Mouse (Mus musculus) megakaryocyte, embryonic 14.5 days (primary cell): ENCODE data around the gene Hoxb9. TPM values are rescaled to one million over a fixed set of nuclear protein-coding genes. Genes with fewer than 3 reads are reported as not detected.

Experiments used
- H3K27me3 ChIP-seq: replicated peaks from 2 replicates; pipeline ENCODE3; 2012; ENCODE audit warnings: inconsistent platforms
- H3K36me3 ChIP-seq: replicated peaks from 2 replicates; pipeline ENCODE3; 2012; ENCODE audit warnings: low read length, inconsistent platforms, mixed read lengths
- H3K4me1 ChIP-seq: 2 replicates; pipeline ENCODE4 v1.6.1; 2012; ENCODE audit warnings: inconsistent platforms
- H3K4me3 ChIP-seq: replicated peaks from 2 replicates; pipeline ENCODE3; 2012; ENCODE audit warnings: moderate library complexity, mild to moderate bottlenecking, inconsistent platforms
- H3K9me3 ChIP-seq: 2 replicates; pipeline ENCODE4 v1.6.1; 2012; ENCODE audit warnings: inconsistent platforms
- FLI1 ChIP-seq: IDR thresholded peaks from 2 replicates; pipeline ENCODE4 v1.6.1; 2012; ENCODE audit warnings: low read length, inconsistent platforms, mixed read lengths
- GATA1 ChIP-seq: IDR thresholded peaks from 3 replicates; pipeline ENCODE4 v1.6.1; 2012; ENCODE audit warnings: mixed read lengths, low read length, inconsistent platforms, borderline replicate concordance
- polyA plus RNA-seq: library from polyadenylated mRNA; stranded (reverse); fragments of >175 nt; gene quantifications from 2 replicates; pipeline ENCODE4 v1.2.3, GENCODE M21; 2012; ENCODE audit warnings: low replicate concordance; ENCODE audit not compliant: insufficient read depth

Hoxb9 gene
- polyA plus RNA-seq, 1 experiment = 0.09 TPM

DNA sequence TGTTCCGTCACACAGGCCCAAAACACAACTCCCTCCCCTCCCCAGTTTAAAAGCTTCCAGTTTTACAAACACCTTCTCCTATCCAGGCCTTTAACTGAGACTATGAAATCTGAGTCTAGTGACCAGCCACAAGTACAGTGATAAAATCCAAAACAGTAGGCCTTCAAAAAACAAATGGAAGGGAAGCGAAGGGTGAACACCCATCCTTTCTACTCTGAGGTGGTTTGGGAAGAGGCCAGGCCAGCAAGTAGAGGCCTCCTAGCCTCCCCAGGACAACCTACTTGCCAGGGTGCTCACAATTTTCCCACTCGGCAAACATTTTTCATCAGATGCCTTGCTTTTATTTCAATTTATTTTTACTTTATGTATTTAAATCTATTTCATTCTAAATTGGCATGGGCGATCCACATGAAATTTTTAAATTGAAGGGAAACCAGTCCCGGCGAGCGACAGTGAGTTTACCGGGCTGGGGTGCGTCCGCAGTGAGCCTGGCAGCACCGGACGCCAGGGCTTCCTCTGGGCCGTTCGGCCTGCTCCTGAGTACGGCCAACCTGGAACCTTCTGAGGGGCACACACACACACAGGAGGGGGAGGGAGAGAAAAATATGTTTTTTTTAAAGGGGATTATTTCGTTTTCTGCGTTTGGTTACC, 19.6 kb downstream of the Hoxb9 start:
- Histone ChIP-seq H3K27me3 (peaks cover 99% of the 10 kb centered on the region), H3K36me3 (no peaks in the 10 kb centered on the region), H3K4me3 (no peak overlapping the region), H3K4me1 (peaks cover 34% of the 10 kb centered on the region), H3K9me3 (no peaks in the 10 kb centered on the region)
- TF ChIP-seq FLI1 = no peak
- no peak for TF ChIP-seq GATA1

DNA sequence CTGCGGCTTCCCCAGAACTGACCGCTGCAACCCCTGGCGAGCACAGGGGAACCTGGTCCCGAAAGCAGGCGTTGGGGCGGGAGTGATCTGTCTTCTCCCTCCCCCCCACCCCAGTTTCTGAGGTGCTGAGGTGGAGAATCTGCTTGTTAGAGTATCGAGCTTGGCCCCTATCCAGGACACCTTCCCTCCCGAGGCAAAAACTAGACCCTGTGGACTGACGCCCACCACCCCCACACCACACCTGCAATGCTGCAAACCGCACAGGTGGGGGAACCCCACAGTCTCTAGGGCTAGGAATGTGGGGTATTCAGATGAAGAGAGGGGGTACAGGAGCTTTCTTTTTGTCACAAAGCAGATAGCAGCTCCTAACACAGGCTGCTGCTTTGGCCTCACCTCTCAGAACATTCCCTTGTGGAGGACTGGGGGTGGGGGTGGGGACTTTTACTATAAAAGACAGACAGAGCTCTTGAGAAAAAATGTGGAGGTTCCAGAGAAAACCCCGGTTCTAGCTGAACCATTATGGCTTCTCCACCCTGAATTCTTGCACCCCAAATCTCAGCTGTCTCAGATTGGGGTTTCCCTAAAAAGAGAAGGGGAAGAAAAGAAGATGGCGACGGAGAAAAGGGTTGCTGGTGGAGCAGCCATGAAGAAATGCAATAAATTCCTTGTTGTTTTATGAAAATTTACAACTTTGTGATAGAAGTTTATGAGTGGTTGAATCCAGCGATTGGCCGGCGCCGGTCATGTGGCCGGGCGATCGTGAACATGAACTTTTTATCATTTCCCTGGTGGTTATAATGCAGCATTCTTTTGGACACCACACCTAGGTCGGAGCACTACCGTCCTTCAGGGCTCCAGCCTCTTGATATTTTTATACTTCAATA, 20.7 kb downstream of the Hoxb9 start, which contains the start of gene Hoxb6:
Gene Hoxb6 (plus strand): TSS at position 796 of the 884 bp plus-strand sequence.
- TF ChIP-seq GATA1 = no peak
- no peak for TF ChIP-seq FLI1

DNA sequence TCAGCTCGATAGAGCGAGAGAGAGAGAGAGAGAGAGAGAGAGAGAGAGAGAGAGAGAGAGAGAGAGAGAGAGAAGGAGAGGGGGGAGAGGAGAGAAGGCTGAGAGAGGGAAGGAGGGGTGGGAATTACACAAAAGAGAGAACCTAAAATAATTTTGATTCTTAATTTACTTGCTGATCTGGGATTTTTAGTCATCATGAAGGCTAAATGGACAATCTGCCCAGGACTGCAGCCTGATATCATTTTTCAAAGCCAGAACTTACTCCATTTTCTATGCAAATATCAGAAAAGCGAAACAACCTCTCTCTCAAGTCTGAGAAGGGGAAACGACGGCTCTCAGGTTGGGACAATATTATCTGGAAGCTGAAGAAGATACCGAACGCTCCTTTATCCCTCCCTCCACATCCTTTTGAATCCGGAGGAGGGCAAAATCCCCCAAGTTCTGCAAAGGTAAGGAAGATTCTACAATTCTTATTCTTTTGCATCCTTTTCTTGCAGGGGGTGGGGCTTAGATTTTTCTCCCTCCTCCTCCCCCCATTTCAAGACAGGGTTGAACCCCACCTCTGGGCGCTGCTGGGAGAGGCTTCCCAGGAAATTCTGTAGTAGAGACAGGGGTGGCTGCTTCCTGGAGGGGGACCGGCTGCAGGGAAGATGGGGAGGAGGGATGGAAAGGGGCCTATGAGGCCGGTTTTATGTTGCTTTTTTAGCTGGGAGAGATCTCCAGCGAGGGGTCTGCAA, 21.5 kb downstream of the Hoxb9 start:
- H3K27me3 ChIP-seq = peaks cover 99% of the 10 kb centered on the region
- H3K9me3 ChIP-seq = no peaks in the 10 kb centered on the region
- TF ChIP-seq FLI1 = no peak
- no peak for TF ChIP-seq GATA1
- H3K4me3 ChIP-seq = no peak overlapping the region
- H3K36me3 ChIP-seq = no peaks in the 10 kb centered on the region
- peaks cover 21% of the 10 kb centered on the region for H3K4me1 ChIP-seq

More for the DNA sequence above, 20.7 kb downstream of the Hoxb9 start, which contains the start of gene Hoxb6:
- no peak within 1 kb of the TSS for H3K4me3 ChIP-seq
- peaks cover 23% of the 10 kb centered on the region for H3K4me1 ChIP-seq
- H3K27me3 ChIP-seq = peaks cover 99% of the 10 kb centered on the region
- H3K9me3 ChIP-seq = no peaks in the 10 kb centered on the region
- H3K36me3 ChIP-seq = no peaks in the 10 kb centered on the region

DNA sequence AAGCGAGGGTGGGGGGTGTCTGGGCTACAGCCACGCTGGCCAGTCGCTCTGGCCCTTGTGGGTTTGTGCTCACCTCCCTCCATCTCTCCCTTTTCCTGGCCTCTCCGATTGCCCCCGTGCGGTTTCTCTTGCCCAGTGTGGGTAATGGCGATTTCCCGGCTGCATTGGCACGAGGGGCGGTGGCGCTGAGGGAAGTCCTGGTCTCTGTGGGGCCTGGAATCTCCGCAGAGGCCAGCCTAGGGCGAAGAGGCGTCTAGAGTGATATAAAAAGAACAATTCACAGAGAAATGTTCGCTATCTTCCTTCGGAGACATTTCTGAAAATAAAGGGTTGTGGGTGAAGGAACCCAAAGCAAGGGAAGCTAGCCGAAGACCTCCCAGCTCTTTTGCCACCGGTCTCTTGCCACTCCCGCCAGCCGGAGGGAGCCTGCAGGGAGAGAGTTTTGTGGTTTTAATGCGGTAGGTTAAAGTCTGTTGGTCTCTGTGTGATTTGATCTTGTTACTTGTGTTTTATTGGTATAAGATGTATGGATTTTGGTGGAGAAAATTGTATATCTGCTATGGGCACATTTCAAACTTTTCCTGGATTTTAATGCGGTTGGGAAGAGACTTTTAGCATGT, 22.2 kb downstream of the Hoxb9 start:
- Histone ChIP-seq H3K9me3 (no peaks in the 10 kb centered on the region), H3K36me3 (no peaks in the 10 kb centered on the region), H3K27me3 (peaks cover 99% of the 10 kb centered on the region), H3K4me1 (peaks cover 21% of the 10 kb centered on the region), H3K4me3 (no peak overlapping the region)
- TF ChIP-seq FLI1 (no peak), GATA1 (no peak)

DNA sequence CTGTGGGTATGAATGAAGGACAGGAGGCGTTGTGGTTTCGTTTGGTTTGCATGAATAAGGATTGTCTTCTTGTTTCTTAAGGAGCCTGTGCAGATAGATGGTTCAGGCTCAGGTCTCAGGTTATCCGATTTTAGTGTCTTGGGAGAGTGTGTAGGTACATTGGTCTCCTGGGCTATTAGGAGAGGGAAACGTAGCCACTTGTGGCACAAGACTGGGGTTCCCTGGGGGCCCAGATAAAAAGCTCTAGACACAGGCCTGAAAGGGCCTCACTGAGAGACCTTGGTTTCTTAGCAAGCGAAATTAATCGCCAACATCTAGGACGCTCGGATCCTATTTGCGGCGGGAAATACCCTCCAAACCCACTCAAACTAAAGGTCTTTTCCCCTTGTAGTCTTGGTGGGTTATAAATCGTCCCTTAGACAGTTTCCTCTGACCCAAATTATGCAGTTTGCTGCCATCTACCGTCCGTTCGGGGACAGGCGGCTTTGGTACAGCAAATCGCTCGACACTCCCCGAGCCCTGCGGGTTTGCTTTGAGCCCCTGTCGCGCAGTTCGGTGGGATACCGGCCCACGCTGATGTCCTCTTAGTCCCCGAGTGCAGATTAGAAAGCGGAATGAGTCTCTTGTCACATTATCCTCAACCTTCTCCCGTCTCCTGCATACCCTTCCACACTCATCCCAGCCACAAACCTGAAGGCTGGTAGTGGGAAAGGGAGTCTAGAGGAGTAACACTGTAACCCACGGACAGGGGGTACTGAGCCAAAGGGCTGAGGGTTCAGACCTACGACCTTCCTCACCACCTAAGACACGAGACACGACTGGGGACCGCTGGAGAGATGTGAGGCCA, 23.2 kb downstream of the Hoxb9 start:
- Histone ChIP-seq H3K36me3 (no peaks in the 10 kb centered on the region), H3K4me1 (peaks cover 28% of the 10 kb centered on the region), H3K4me3 (peak overlapping the region; percentile 62), H3K9me3 (no peaks in the 10 kb centered on the region), H3K27me3 (peaks cover 99% of the 10 kb centered on the region)
- TF ChIP-seq GATA1 (no peak), FLI1 (no peak)

DNA sequence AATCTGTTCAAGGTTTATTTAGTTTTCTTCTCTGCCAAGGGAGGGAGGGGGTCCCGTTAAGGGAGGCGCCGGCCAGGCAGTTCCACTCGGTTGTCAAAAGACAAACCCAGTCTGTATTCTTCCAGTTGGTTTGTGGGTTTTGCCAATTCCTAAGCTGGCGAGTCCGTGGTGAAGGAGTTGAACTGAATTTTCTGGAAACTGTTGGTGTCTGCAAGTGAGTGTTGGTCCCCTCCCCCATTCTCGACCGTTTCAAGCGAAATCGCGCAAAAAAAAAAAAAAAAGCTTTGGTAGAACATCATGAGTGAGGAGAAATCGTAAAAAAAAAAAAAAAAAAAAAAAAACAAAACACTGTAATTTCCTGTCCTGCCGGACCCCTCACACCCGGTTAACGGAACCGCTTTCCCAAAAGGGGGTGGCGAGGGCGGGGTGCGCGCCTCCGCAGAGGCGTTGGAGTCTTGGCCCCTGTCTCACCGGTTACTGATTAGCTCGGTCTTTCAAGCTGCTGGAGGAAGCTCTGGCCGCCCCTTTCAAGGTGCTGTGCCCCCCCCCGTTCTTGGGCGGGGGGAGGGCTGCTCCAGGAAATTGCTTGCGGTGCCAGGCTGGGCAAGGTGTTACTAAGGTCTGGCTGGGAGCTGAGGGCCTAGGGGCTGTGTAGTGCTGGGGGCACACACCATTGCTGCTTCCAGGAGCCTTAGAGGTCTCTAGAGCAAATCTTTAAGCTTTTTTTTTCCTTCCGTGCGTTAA, 24.0 kb downstream of the Hoxb9 start:
- Histone ChIP-seq H3K27me3 (peaks cover 99% of the 10 kb centered on the region), H3K9me3 (no peaks in the 10 kb centered on the region), H3K4me3 (no peak overlapping the region), H3K36me3 (no peaks in the 10 kb centered on the region), H3K4me1 (peaks cover 30% of the 10 kb centered on the region)
- TF ChIP-seq FLI1 (no peak), GATA1 (no peak)

DNA sequence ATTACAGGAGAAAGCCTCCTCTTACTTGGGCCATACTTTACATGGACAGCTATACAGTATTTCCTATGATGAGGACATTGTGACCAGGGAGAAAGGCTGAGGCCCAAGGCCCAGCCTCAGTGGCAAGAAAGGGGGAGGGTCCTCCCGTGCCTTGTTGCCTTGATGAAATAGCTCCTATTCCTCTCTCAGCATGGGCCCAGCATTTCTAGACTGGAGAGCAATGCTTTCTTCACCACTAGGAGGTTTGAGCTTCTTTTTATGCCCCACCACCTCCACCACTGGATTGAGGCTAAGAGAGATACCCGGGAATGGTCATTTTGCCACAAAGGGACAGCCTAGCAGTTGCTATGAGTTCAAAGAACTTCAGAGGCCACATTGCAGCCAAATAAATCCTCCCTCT, 25.7 kb downstream of the Hoxb9 start:
- H3K36me3 ChIP-seq = no peaks in the 10 kb centered on the region
- no peaks in the 10 kb centered on the region for H3K9me3 ChIP-seq
- no peak for TF ChIP-seq FLI1
- TF ChIP-seq GATA1 = no peak
- H3K27me3 ChIP-seq = peaks cover 98% of the 10 kb centered on the region
- peaks cover 37% of the 10 kb centered on the region for H3K4me1 ChIP-seq
- H3K4me3 ChIP-seq = no peak overlapping the region

DNA sequence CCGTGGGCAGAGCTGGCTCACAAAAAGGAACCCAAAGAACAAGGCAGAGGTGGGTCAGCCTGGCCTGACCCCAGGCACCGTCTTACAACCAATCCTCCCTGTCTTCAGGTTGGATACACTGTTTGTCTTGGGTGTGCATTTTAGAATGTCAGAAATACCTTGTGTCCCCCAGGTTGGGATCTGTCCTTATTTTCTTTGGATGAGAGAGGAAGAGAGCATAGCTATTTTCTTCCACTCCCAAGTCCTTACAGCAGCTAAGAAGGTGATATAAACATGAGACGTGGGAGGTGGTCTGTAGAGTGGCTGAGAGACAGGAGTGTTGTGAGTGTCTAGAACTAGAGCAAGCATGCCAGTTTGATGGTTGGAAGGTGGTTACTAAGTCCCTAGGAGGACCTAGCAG, 26.2 kb downstream of the Hoxb9 start:
- Histone ChIP-seq H3K36me3 (no peaks in the 10 kb centered on the region), H3K4me3 (no peak overlapping the region), H3K27me3 (peaks cover 98% of the 10 kb centered on the region), H3K4me1 (peaks cover 37% of the 10 kb centered on the region), H3K9me3 (peaks cover 2% of the 10 kb centered on the region; the same call in 1 of the 2 replicates)
- TF ChIP-seq FLI1 (no peak), GATA1 (no peak)
